Mouse (Mus musculus) B cell, adult 2 months (primary cell): ENCODE measurements at regions not wholly inside any gene's neighbourhood (a gene's known extent, or its start where the extent isn't known, plus 50 kb on each side); places are given as distances from the start of the nearest gene placed in this dataset.

Source experiments
- DNase-seq, 2 experiments: peaks; one replicate each; pipeline ENCODE4 v3.0.0; 2022

GRCm38 (mm10) chr13:72809226-72809625 is 180.6 kb downstream of the Irx2 start:
- no peak for DNase-seq

GRCm38 (mm10) chr13:72810626-72811025 is 182.0 kb downstream of the Irx2 start:
- DNase-seq: no peak

GRCm38 (mm10) chr13:72814616-72815015 is 186.0 kb downstream of the Irx2 start:
- DNase-seq: no peak

- DNase-seq: no peak
Measured at GRCm38 (mm10) chr13:72815236-72815932, 186.8 kb downstream of the Irx2 start.

- no peak for DNase-seq
Measured at GRCm38 (mm10) chr13:72815933-72816553, 187.4 kb downstream of the Irx2 start.

GRCm38 (mm10) chr13:72816856-72817255 is 188.2 kb downstream of the Irx2 start:
- no peak for DNase-seq

GRCm38 (mm10) chr13:72817521-72817920 is 188.9 kb downstream of the Irx2 start:
- DNase-seq: no peak

GRCm38 (mm10) chr13:72817930-72818329 is 189.3 kb downstream of the Irx2 start:
- no peak for DNase-seq

- DNase-seq: no peak
Measured at GRCm38 (mm10) chr13:72826613-72827012, 198.0 kb downstream of the Irx2 start.

- DNase-seq: no peak
Measured at GRCm38 (mm10) chr13:72829331-72829730, 200.7 kb downstream of the Irx2 start.

- DNase-seq: no peak
Measured at GRCm38 (mm10) chr13:72833326-72833725, 204.7 kb downstream of the Irx2 start.

- no peak for DNase-seq
Measured at GRCm38 (mm10) chr13:72837016-72837415, 208.4 kb downstream of the Irx2 start.

- no peak for DNase-seq
Measured at GRCm38 (mm10) chr13:72848097-72848496, 219.5 kb downstream of the Irx2 start.

- DNase-seq: no peak
Measured at GRCm38 (mm10) chr13:72849841-72850240, 221.2 kb downstream of the Irx2 start.

GRCm38 (mm10) chr13:72852896-72853295 is 224.3 kb downstream of the Irx2 start:
- no peak for DNase-seq

GRCm38 (mm10) chr13:72875921-72876320 is 247.3 kb downstream of the Irx2 start:
- no peak for DNase-seq

- no peak for DNase-seq
Measured at GRCm38 (mm10) chr13:72894982-72895381, 266.4 kb downstream of the Irx2 start.

- DNase-seq: no peak
Measured at GRCm38 (mm10) chr13:72902576-72902975, 274.0 kb downstream of the Irx2 start.

- no peak for DNase-seq
Measured at GRCm38 (mm10) chr13:72918895-72919294, 290.3 kb downstream of the Irx2 start.

- no peak for DNase-seq
Measured at GRCm38 (mm10) chr13:72920368-72920767, 291.7 kb downstream of the Irx2 start.

- DNase-seq: no peak
Measured at GRCm38 (mm10) chr13:72924560-72925135, 296.0 kb downstream of the Irx2 start.

GRCm38 (mm10) chr13:72937246-72937645 is 308.6 kb downstream of the Irx2 start:
- no peak for DNase-seq

- no peak for DNase-seq
Measured at GRCm38 (mm10) chr13:72938156-72938874, 309.7 kb downstream of the Irx2 start.
